8 mouse cellular contexts compared by ENCODE assay signal in the genomic region with DNA sequence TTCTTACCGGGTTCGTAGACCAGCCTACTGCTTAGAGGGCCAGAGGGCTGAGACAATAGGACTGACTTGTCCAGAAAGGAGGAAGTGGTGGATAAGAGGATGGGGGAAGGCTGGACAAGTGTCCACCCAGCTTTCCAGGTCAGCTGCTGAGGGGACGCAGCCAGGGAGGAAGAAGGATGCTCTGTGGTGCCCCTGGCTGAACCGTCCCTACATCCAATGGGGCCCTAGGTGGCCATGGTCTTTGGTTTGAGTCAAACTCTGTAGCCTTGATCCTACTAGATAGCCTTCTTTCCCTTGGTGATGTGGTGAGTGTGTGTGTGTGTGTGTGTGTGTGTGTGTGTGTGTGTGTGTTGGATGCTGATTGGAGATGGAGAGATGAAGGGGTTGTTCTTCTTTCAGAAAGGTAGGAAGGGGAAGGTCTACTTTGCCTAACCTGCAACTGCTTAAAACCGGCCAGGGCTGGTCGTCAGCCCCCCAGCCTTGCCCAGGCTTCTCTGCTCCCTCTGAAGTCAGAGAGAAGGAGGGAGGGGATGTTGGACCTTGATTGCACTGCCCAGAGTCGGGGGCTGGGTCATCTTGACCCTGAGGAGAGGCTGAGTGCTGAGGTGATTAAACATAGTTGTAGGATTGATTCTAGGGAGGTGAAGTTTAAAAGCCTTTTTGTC. TPM values are rescaled to one million over a fixed set of nuclear protein-coding genes. Genes with fewer than 3 reads are reported as not detected.
A peak's percentile ranks its signal among the peaks of the same experiment; 100 is the strongest.
DNase-seq lines count a peak whose midpoint lies in the region; ATAC-seq and TF ChIP-seq lines count a peak whose summit lies in the region.

No protein-coding gene starts in this region.

- H3K4me1 ChIP-seq in heart, adult 2 months (ENCODE audit: control insufficient read depth, insufficient read depth, low read length) = no peaks in the 10 kb centered on the region; the same call in 1 of the 2 replicates
- H3K4me1 ChIP-seq in ES-E14 (ENCODE audit: control insufficient read depth in 2 of 2, insufficient read depth in 2 of 2, low read length in 2 of 2, poor library complexity in 1 of 2) = peaks cover 6 to 17% of the 10 kb centered on the region in 2 experiments; a peak in 3 of 4 replicates
- peaks cover 15% of the 10 kb centered on the region for H3K4me1 ChIP-seq in hindbrain, embryonic 11.5 days (replicated peaks; ENCODE audit: control insufficient read depth, insufficient read depth, low read length)
- peaks cover 18% of the 10 kb centered on the region; the same call in 1 of the 2 replicates for H3K4me1 ChIP-seq in liver, embryonic 15.5 days (replicated peaks)

- 54% methylated on average over 7 of the region's 7 CpGs for WGBS in heart, adult 2 months
- WGBS in hindbrain, embryonic 11.5 days = 15% methylated on average over 7 of the region's 7 CpGs
- 18% methylated on average over 7 of the region's 7 CpGs for WGBS in liver, embryonic 15.5 days (ENCODE audit: insufficient replicate concordance)

- H3K4me3 ChIP-seq in heart, adult 2 months = no peak overlapping the region; the same call in 1 of the 2 replicates
- peak overlapping the region; percentile 67 to 73; a peak in 2 of 4 replicates for H3K4me3 ChIP-seq in ES-E14 (ENCODE audit: insufficient read depth in 1 of 2, low read depth in 1 of 2, low read length in 2 of 2, poor library complexity in 1 of 2, severe bottlenecking in 1 of 2)
- peak overlapping the region; percentile 58 for H3K4me3 ChIP-seq in hindbrain, embryonic 11.5 days (ENCODE audit: low read depth, low read length)
- H3K4me3 ChIP-seq in liver, embryonic 15.5 days (replicated peaks) = peak overlapping the region; percentile 60

- H3K9ac ChIP-seq in heart, adult 2 months (ENCODE audit: low read depth, low read length) = peak overlapping the region; percentile 23; the same call in 1 of the 2 replicates
- H3K9ac ChIP-seq in ES-E14 (ENCODE audit: insufficient read depth, low read depth, low read length, poor library complexity, severe bottlenecking) = no peak overlapping the region
- peak overlapping the region; percentile 40; the same call in 1 of the 2 replicates for H3K9ac ChIP-seq in hindbrain, embryonic 11.5 days (ENCODE audit: low read depth, low read length)
- H3K9ac ChIP-seq in liver, embryonic 15.5 days = no peak overlapping the region

- TF ChIP-seq EP300 in heart, adult 2 months (IDR thresholded peaks at IDR 0.05; ENCODE audit: insufficient read depth, low read depth, low read length) = no peak

- TF ChIP-seq POLR2A in heart, adult 2 months (IDR thresholded peaks at IDR 0.05; ENCODE audit: insufficient read depth, low read depth, low read length) = no peak

- H3K9me3 ChIP-seq in ES-E14 (ENCODE audit: control insufficient read depth, insufficient read depth, low read depth, low read length) = no peaks in the 10 kb centered on the region
- H3K9me3 ChIP-seq in hindbrain, embryonic 11.5 days (ENCODE audit: control insufficient read depth, low read length) = no peaks in the 10 kb centered on the region
- H3K9me3 ChIP-seq in liver, embryonic 15.5 days (replicated peaks) = no peaks in the 10 kb centered on the region

- DNase-seq in heart, adult 2 months = no peak
- no peak for DNase-seq in heart, postnatal 14 days
- no peak for DNase-seq in ES-E14 (ENCODE audit: low read depth, low spot score)
- DNase-seq in hindbrain, embryonic 11.5 days (ENCODE audit: low spot score) = no peak
- no peak for DNase-seq in layer of hippocampus, postnatal 10 days (ENCODE audit: low spot score in 2 of 2)
- no peak for DNase-seq in spleen, postnatal 10 days (ENCODE audit: low spot score in 2 of 2)

- intact Hi-C loops in heart, adult 2 months (cut with DNase I) = no loop called here
- intact Hi-C loops in heart, postnatal 14 days (cut with DNase I) = loop anchor here (10.0 kb wide), 1 partner anchor 371 kb away; no protein-coding TSS in a partner anchor

- no peak for ATAC-seq in hindbrain, embryonic 11.5 days (ENCODE audit: low FRiP score)
- ATAC-seq in liver, embryonic 15.5 days (ENCODE audit: insufficient read depth) = no peak
- ATAC-seq in granulocyte monocyte progenitor cell, adult 5-6 weeks (replicated peaks; ENCODE audit: poor library complexity, severe bottlenecking) = no peak; the same call in 1 of the 2 replicates

- H3K79me2 ChIP-seq in heart, adult 2 months (replicated peaks; ENCODE audit: control insufficient read depth, insufficient read depth, low read length) = no peaks in the 10 kb centered on the region

- H3K27me3 ChIP-seq in heart, adult 2 months (ENCODE audit: control insufficient read depth, insufficient read depth, low read length) = no peaks in the 10 kb centered on the region
- peaks cover 46% of the 10 kb centered on the region for H3K27me3 ChIP-seq in hindbrain, embryonic 11.5 days (ENCODE audit: control insufficient read depth, insufficient read depth, low read length)
- peaks cover 66% of the 10 kb centered on the region for H3K27me3 ChIP-seq in liver, embryonic 15.5 days

- no peaks in the 10 kb centered on the region for H3K36me3 ChIP-seq in heart, adult 2 months (ENCODE audit: control insufficient read depth, insufficient read depth, low read length)
- no peaks in the 10 kb centered on the region; the same call in 1 of the 2 replicates for H3K36me3 ChIP-seq in ES-E14 (ENCODE audit: control insufficient read depth, insufficient read depth, low read length, poor library complexity, severe bottlenecking)
- H3K36me3 ChIP-seq in hindbrain, embryonic 11.5 days (ENCODE audit: control insufficient read depth, insufficient read depth, low read length) = no peaks in the 10 kb centered on the region
- H3K36me3 ChIP-seq in liver, embryonic 15.5 days (replicated peaks) = no peaks in the 10 kb centered on the region

- peak overlapping the region; percentile 76; the same call in 1 of the 2 replicates for H3K27ac ChIP-seq in heart, adult 2 months
- H3K27ac ChIP-seq in ES-E14 (ENCODE audit: insufficient read depth, low read depth, low read length, poor library complexity, severe bottlenecking) = 0 out of 2 replicates have a peak overlapping the region, but pooled peaks have one; percentile 1
- no peak overlapping the region for H3K27ac ChIP-seq in hindbrain, embryonic 11.5 days (ENCODE audit: low read depth, low read length)
- H3K27ac ChIP-seq in liver, embryonic 15.5 days (replicated peaks) = no peak overlapping the region

- H3K4me2 ChIP-seq in hindbrain, embryonic 11.5 days (replicated peaks; ENCODE audit: low read depth, low read length) = peak overlapping the region; percentile 96
- H3K4me2 ChIP-seq in liver, embryonic 15.5 days = peak overlapping the region; percentile 70

- TF ChIP-seq CTCF in heart, adult 2 months (IDR thresholded peaks at IDR 0.05) = no peak

- in situ Hi-C loops in ES-E14 (cut with MboI; ENCODE audit: low sequenced_read_pairs in 2 of 2, unreplicated experiment in 2 of 2) = no loop called here

TF ChIP-seq in ES-E14, 5 proteins besides CTCF, POLR2A, EP300 and RAD21 (continues in another document):
- TF ChIP-seq ZNF384 (IDR thresholded peaks at IDR 0.05; ENCODE audit: low read depth, low read length) (no peak), CHD2 (IDR thresholded peaks at IDR 0.05; ENCODE audit: low read depth, low read length) (no peak), HCFC1 (IDR thresholded peaks at IDR 0.05; ENCODE audit: borderline replicate concordance, insufficient read depth, low read length) (no peak), MAFK (IDR thresholded peaks at IDR 0.05; ENCODE audit: insufficient read depth, low read depth, low read length) (no peak)

RNA-seq across cellular contexts. Expression of gene Gprc5c, which starts 2.4 kb away (rescaled TPM):
- 1 to 10 TPM; 6.3 to 7.9 TPM for total RNA-seq in heart, adult 2 months (2021)
- 11.6 and 11.9 TPM in 2 replicates for polyA plus RNA-seq in heart, adult 2 months (2012; rRNA removed)
- total RNA-seq in heart, postnatal 14 days (2021) = 10 to 100 TPM in 1 of 2 experiments, 1 to 10 TPM in 1; 7.4 to 10.7 TPM
- total RNA-seq in ES-E14 (2012; rRNA removed) = 35.9 and 36.5 TPM in 2 replicates
- 17.7 and 18.3 TPM in 2 replicates for polyA plus RNA-seq in hindbrain, embryonic 11.5 days (2014; fragmentation: Nextera tagmentation; extraction: Ambion mirVana)
- 15.9 and 19.0 TPM in 2 replicates for polyA plus RNA-seq in liver, embryonic 15.5 days (2015; fragmentation: Nextera tagmentation; extraction: Ambion mirVana)
- total RNA-seq in granulocyte monocyte progenitor cell, adult 5-6 weeks (2014; fragmentation: Nextera tagmentation) = not detected in 2 replicates
- not detected in 2 replicates for total RNA-seq in granulocyte monocyte progenitor cell, adult 5-6 weeks (2017)
- 1 to 10 TPM; 3.9 to 5.1 TPM for total RNA-seq in layer of hippocampus, postnatal 10 days (2021)

RNA-seq across cellular contexts. Expression of gene Cd300a, which starts 36.5 kb away (rescaled TPM):
- under 1 TPM; 0.77 to 0.89 TPM for total RNA-seq in heart, adult 2 months (2021)
- 1.1 TPM in 2 replicates for polyA plus RNA-seq in heart, adult 2 months (2012; rRNA removed)
- 1 to 10 TPM in 1 of 2 experiments, under 1 TPM in 1; 1.00 to 1.2 TPM for total RNA-seq in heart, postnatal 14 days (2021)
- total RNA-seq in ES-E14 (2012; rRNA removed) = 0.22 and 0.58 TPM in 2 replicates
- polyA plus RNA-seq in hindbrain, embryonic 11.5 days (2014; fragmentation: Nextera tagmentation; extraction: Ambion mirVana) = 0.92 and 1.0 TPM in 2 replicates
- polyA plus RNA-seq in liver, embryonic 15.5 days (2015; fragmentation: Nextera tagmentation; extraction: Ambion mirVana) = 7.3 and 7.8 TPM in 2 replicates
- total RNA-seq in granulocyte monocyte progenitor cell, adult 5-6 weeks (2014; fragmentation: Nextera tagmentation) = 11.4 and 12.6 TPM in 2 replicates
- total RNA-seq in granulocyte monocyte progenitor cell, adult 5-6 weeks (2017) = 14.3 and 20.8 TPM in 2 replicates
- under 1 TPM; 0.62 TPM for total RNA-seq in layer of hippocampus, postnatal 10 days (2021)

RNA-seq across cellular contexts. Expression of gene Gpr142, which starts 54.6 kb away (rescaled TPM):
- total RNA-seq in heart, adult 2 months (2021) = not detected
- polyA plus RNA-seq in heart, adult 2 months (2012; rRNA removed) = not detected in 2 replicates
- total RNA-seq in heart, postnatal 14 days (2021) = not detected
- 0.27 TPM in 1 of 2 replicates, not detected in the other for total RNA-seq in ES-E14 (2012; rRNA removed)
- polyA plus RNA-seq in hindbrain, embryonic 11.5 days (2014; fragmentation: Nextera tagmentation; extraction: Ambion mirVana) = 0.20 and 0.45 TPM in 2 replicates
- not detected in 2 replicates for polyA plus RNA-seq in liver, embryonic 15.5 days (2015; fragmentation: Nextera tagmentation; extraction: Ambion mirVana)
- total RNA-seq in granulocyte monocyte progenitor cell, adult 5-6 weeks (2014; fragmentation: Nextera tagmentation) = not detected in 2 replicates
- not detected in 2 replicates for total RNA-seq in granulocyte monocyte progenitor cell, adult 5-6 weeks (2017)
- not detected for total RNA-seq in layer of hippocampus, postnatal 10 days (2021)

RNA-seq across cellular contexts. Expression of gene Btbd17, which starts 57.6 kb away (rescaled TPM):
- total RNA-seq in heart, adult 2 months (2021) = not detected
- 0.06 TPM in 1 of 2 replicates, not detected in the other for polyA plus RNA-seq in heart, adult 2 months (2012; rRNA removed)
- total RNA-seq in heart, postnatal 14 days (2021) = under 1 TPM in 1 of 2 experiments, not detected in 1; 0.12 TPM
- 1.6 and 1.7 TPM in 2 replicates for total RNA-seq in ES-E14 (2012; rRNA removed)
- 39.2 and 46.2 TPM in 2 replicates for polyA plus RNA-seq in hindbrain, embryonic 11.5 days (2014; fragmentation: Nextera tagmentation; extraction: Ambion mirVana)
- 0.25 TPM in 1 of 2 replicates, not detected in the other for polyA plus RNA-seq in liver, embryonic 15.5 days (2015; fragmentation: Nextera tagmentation; extraction: Ambion mirVana)
- total RNA-seq in granulocyte monocyte progenitor cell, adult 5-6 weeks (2014; fragmentation: Nextera tagmentation) = 0.54 TPM in 1 of 2 replicates, not detected in the other
- total RNA-seq in granulocyte monocyte progenitor cell, adult 5-6 weeks (2017) = not detected in 2 replicates
- 10 to 100 TPM; 30.4 to 32.9 TPM for total RNA-seq in layer of hippocampus, postnatal 10 days (2021)

Comparison
In these comparisons a context has a peak if more than half of its experiments do, and no peak if none do; other contexts are left out.
1. H3K27ac ChIP-seq: peak in heart, adult 2 months (single experiment) and ES-E14 (single experiment); none in hindbrain, embryonic 11.5 days (single experiment) and liver, embryonic 15.5 days (single experiment).
2. H3K9ac ChIP-seq: peak in heart, adult 2 months (single experiment) and hindbrain, embryonic 11.5 days (single experiment); none in ES-E14 (single experiment) and liver, embryonic 15.5 days (single experiment).
3. RNA of gene Gprc5c, which starts 2.4 kb away (total RNA-seq): 35.9 to 36.5 TPM in ES-E14, 7.4 to 10.7 TPM in heart, postnatal 14 days, 6.3 to 7.9 TPM in heart, adult 2 months and 3.9 to 5.1 TPM in layer of hippocampus, postnatal 10 days; not detected in granulocyte monocyte progenitor cell, adult 5-6 weeks; every median in the first group is over 4 times any median in the second.